Mouse (Mus musculus) frontal cortex, adult 2 months (tissue): ENCODE measurements at regions not wholly inside any gene's neighbourhood (a gene's known extent, or its start where the extent isn't known, plus 50 kb on each side); places are given as distances from the start of the nearest gene placed in this dataset.

Experiments
- DNase-seq, 2 experiments: peaks; one replicate each; pipeline ENCODE4 v3.0.0; 2022; ENCODE audit warnings: low spot score in 1 of 2; ENCODE audit errors: extremely low spot score in 1 of 2

GRCm38 (mm10) chr2:80231891-80232290, 60.4 kb upstream of the Prdx6b start:
- peak in 1 of 2 experiments; percentile 11 for DNase-seq

- DNase-seq, result no peak
These were observed 75.9 kb upstream of the Pde1a start for GRCm38 (mm10) chr2:80205074-80205727.

DNA sequence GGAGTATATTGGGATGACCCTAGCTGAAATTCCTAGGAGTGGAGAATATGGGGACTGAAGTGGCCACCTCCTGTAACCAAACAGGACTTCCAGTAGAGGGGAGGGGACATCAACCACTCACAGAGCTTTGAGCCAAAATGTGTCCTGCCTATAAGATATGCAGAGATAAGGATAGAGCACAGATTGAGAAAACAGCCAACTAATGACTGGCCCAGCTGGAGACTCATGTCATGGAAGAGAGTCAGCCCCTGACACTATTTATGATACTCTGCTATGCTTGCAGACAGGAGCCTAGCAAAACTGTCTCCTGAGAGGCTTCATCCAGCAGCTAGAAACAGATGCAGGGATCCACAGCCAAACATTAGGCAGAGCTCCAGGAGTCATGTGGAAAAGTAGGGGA, 74.2 kb upstream of the Pde1a start:
- no peak for DNase-seq

GRCm38 (mm10) chr2:80195896-80196410, 66.7 kb upstream of the Pde1a start:
- DNase-seq, result no peak

- peak; percentile 77 to 87 for DNase-seq
These were observed 59.1 kb upstream of the Pde1a start for GRCm38 (mm10) chr2:80188374-80188773.

GRCm38 (mm10) chr2:80186867-80187266, 57.6 kb upstream of the Pde1a start:
- DNase-seq, result peak; percentile 22 to 55
